Mouse (Mus musculus): ENCODE measurements around the gene Polr1d.

The Polr1d gene

GRCm38 (mm10) chr5:147076799-147077165 is at the start of gene Polr1d:
Polr1d (plus strand) TSS chr5:147077050.
- peak in 1 of 2 experiments; percentile 38 for DNase-seq (ENCODE audit: low spot score in 2 of 2)

GRCm38 (mm10) chr5:147031281-147031680 is 45.6 kb upstream of the Polr1d start:
- DNase-seq (ENCODE audit: low spot score in 2 of 2) = peak; percentile 45 to 60

GRCm38 (mm10) chr5:147033155-147033554 is 43.7 kb upstream of the Polr1d start:
- no peak for DNase-seq (ENCODE audit: low spot score in 2 of 2)

GRCm38 (mm10) chr5:147034283-147034682 is 42.6 kb upstream of the Polr1d start:
- no peak for DNase-seq (ENCODE audit: low spot score in 2 of 2)

- no peak for DNase-seq (ENCODE audit: low spot score in 2 of 2)
Measured at GRCm38 (mm10) chr5:147035301-147035700, 41.5 kb upstream of the Polr1d start.

- peak; percentile 69 to 87 for DNase-seq (ENCODE audit: low spot score in 2 of 2)
Measured at GRCm38 (mm10) chr5:147036028-147036427, 40.8 kb upstream of the Polr1d start.

DNA sequence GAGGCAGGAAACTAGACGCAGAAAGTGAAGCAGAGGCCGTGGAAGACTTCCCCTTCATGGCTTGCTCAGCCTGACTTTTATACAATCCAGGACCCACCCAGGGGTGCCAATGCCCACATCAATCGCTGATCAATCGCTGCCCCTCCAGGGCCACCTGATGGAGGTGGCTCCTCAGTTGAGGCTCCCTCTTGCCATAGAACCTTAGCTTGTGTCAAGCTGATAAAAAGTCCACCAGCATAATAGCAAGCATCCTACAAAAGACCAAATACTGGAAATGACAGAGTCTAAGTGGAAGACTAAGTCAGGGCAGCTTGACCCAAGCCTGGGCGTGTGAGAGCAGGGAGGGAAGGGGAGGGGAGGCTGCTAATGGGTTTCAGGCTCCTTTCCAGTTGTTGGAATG is 40.2 kb upstream of the Polr1d start:
- DNase-seq (ENCODE audit: low spot score in 2 of 2) = no peak

GRCm38 (mm10) chr5:147037601-147038000 is 39.2 kb upstream of the Polr1d start:
- DNase-seq (ENCODE audit: low spot score in 2 of 2) = peak in 1 of 2 experiments; percentile 41

DNA sequence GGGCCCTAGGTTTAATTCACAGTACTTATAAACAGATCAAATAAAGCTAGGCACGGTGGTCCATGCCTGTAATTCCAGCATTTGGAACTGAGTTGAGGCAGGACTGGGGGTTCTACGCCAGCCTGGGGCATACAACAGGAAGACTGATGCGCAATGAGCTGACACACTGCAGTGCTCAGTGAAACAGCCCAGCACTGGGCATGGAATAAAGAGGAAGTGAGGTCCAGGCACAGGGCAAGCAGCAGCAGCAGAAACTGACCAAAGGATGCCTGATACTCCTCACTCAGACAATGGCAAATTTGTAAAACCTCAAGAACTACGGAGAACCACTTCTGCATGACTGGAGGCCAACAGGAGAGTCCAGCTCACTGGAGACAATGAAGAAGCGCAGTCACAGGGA is 37.5 kb upstream of the Polr1d start:
- DNase-seq (ENCODE audit: low spot score in 2 of 2) = no peak

GRCm38 (mm10) chr5:147041965-147042937 is 34.6 kb upstream of the Polr1d start:
- no peak for DNase-seq (ENCODE audit: low spot score in 2 of 2)

DNA sequence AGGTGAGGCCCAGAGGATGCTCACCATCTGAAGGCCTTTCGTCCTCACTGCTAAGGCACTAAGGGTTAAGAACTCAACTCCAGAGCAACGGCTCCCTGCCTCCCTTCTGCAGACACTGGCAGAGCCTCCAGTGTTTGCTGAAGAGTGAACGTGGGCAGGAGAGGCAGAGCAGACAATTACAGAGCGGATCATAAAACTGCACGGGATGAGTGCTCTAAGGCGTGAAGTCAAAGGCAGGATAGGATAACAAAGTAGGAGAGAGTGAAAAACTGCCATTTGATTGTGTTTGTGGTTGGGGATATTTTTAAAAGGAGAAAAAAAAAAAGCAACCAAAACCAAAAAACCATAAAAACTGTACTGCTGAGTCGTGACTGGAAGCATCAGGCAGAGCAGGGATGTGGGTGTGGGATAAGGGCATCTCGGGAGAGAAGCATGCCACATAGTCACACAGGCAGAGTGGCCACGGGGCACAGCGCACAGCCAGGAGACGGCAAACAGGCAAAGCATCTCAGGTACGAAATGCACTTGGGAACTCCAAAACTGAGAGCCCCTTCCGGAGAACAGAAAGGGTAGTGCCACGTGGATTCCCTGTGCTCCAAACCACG is 33.5 kb upstream of the Polr1d start:
- no peak for DNase-seq (ENCODE audit: low spot score in 2 of 2)

DNA sequence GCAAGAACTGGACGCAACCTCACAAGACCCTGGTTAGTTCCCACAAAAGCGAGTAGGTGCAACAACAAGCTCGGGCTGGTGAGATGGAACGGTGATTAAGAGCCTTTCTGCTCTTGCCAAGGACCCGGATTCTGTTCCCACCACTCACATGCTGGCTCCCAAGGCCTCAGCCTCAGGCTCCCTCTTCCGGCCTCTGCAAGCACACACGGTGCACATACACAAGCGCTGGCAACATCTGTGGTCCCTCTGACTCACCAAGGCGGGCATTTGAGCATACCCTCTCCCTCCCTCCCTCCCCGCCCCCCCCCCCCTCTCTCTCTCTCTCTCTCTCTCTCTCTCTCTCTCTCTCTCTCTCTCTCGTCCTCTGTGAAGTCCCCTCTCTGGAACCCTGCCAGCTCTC is 31.5 kb upstream of the Polr1d start:
- no peak for DNase-seq (ENCODE audit: low spot score in 2 of 2)

- no peak for DNase-seq (ENCODE audit: low spot score in 2 of 2)
Measured at GRCm38 (mm10) chr5:147045929-147046328, 30.9 kb upstream of the Polr1d start.

DNA sequence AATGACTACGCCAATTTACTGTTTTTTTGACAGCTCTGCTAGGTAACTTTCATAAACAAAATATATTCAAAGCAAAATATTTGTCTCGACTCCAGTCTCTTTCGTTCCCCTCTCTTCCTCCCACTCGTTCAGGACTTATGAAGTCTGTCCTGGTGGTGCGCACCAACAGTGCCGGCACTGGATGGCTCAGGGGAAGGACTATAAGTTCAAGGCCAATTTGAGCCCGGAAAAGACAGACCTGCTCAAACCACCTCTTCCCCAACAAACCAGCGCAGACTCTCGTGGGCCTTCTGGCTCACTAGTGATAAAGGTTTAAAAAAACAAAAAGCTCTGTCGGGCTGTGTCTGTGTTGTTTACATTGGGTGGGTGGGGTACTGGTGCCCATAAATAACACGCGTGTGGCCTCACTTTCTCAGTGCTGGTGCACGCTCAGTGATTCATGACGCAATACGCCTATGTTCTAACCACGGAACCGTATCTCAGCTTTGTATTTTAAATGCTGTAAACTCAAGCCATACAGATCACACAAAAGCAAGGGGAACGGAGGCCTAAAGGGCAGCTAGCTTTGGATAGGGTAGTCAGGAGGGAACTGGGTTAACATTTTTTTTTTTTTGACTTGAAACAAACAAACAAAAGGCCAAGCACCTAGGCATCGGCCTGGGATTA is 27.2 kb upstream of the Polr1d start:
- DNase-seq (ENCODE audit: low spot score in 2 of 2) = no peak

DNA sequence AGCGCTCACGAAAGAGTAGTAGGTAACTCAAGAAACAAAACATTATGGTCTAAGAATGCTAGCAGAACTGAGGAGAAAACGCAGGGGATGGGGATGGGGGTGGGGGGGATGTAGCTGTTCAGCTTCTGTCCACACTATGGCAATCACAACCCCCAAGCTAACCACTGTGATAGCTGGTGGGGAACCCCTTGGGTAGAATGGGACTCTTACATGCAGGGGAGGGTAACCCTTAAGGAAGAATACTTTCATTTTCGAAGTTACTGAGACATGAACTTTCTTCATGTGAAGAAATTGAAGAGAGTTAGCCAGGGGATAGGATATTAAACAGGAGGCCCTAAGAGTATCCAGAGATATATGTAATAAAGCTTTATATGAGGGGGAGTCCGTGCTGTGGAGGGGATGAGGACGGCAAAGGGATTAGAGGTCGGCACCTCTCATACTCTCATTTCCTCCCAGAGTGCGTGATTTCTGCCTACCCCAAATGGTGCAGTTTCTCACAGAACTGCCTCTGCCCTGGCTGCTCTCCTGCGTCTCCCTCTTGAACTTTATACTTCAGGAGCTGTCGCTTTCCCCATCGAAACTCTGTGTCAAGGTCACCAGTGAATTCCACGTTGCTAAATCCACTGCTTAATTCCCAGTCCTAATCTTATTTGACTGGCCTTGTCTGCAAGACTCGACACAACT is 25.9 kb upstream of the Polr1d start:
- no peak for DNase-seq (ENCODE audit: low spot score in 2 of 2)

- no peak for DNase-seq (ENCODE audit: low spot score in 2 of 2)
Measured at GRCm38 (mm10) chr5:147051500-147052308, 25.1 kb upstream of the Polr1d start.

DNA sequence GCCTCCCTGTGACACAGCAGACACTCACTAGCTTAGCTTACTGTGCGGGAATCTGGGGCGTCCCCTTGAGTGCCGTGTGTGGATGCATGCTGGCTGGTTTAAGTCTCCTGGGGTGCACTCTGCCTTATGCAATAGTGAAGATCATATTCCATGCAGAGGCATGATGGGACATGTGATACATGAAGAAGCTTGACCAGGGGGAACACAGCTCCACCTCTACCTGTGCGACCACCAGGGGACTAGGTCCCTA is 24.6 kb upstream of the Polr1d start:
- DNase-seq (ENCODE audit: low spot score in 2 of 2) = no peak

DNA sequence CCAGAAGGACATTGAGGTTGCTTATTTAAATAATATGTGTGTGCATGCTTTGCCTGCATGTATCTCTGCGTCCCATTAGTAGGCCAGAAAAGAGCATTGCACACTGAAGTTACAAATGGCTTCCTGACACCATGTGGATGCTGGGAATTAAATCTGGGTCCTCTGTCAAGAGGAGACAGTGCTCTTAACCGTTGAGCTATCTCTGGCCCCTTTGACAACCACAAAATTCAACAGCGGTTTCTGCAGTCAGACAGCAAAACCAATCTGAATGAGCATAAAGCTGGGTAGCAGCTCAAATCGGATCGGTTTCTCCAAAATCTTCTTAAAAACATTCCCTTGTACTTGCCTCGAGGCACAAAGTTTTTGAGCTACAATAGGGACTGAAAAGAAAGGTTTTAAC is 23.8 kb upstream of the Polr1d start:
- no peak for DNase-seq (ENCODE audit: low spot score in 2 of 2)

- no peak for DNase-seq (ENCODE audit: low spot score in 2 of 2)
Measured at GRCm38 (mm10) chr5:147053481-147053880, 23.4 kb upstream of the Polr1d start.

GRCm38 (mm10) chr5:147054328-147054727 is 22.5 kb upstream of the Polr1d start:
- DNase-seq (ENCODE audit: low spot score in 2 of 2) = no peak

- DNase-seq (ENCODE audit: low spot score in 2 of 2) = no peak
Measured at GRCm38 (mm10) chr5:147054747-147055270, 22.0 kb upstream of the Polr1d start.
